Mouse (Mus musculus): ENCODE measurements at regions not wholly inside any gene's neighbourhood (a gene's known extent, or its start where the extent isn't known, plus 50 kb on each side); places are given as distances from the start of the nearest gene placed in this dataset.

- peak in 1 of 2 experiments; percentile 30 for DNase-seq (ENCODE audit: low spot score in 2 of 2)
These were observed 213.6 kb upstream of the Akirin2 start for GRCm38 (mm10) chr4:34336971-34337797.

GRCm38 (mm10) chr4:34337852-34338251 is 212.9 kb upstream of the Akirin2 start:
- no peak for DNase-seq (ENCODE audit: low spot score in 2 of 2)

GRCm38 (mm10) chr4:34340057-34340456 is 210.7 kb upstream of the Akirin2 start:
- peak; percentile 22 to 67 for DNase-seq (ENCODE audit: low spot score in 2 of 2)

GRCm38 (mm10) chr4:34371281-34372032 is 179.3 kb upstream of the Akirin2 start:
- peak; percentile 4 to 15 for DNase-seq (ENCODE audit: low spot score in 2 of 2)

- no peak for DNase-seq (ENCODE audit: low spot score in 2 of 2)
These were observed 164.3 kb upstream of the Akirin2 start for GRCm38 (mm10) chr4:34386338-34386967.

GRCm38 (mm10) chr4:34391499-34391898 is 159.2 kb upstream of the Akirin2 start:
- DNase-seq (ENCODE audit: low spot score in 2 of 2), result no peak

GRCm38 (mm10) chr4:34403061-34403460 is 147.7 kb upstream of the Akirin2 start:
- peak; percentile 4 to 43 for DNase-seq (ENCODE audit: low spot score in 2 of 2)

GRCm38 (mm10) chr4:34407181-34407580 is 143.6 kb upstream of the Akirin2 start:
- no peak for DNase-seq (ENCODE audit: low spot score in 2 of 2)

- DNase-seq (ENCODE audit: low spot score in 2 of 2), result no peak
These were observed 129.8 kb upstream of the Akirin2 start for GRCm38 (mm10) chr4:34420970-34421369.

GRCm38 (mm10) chr4:34424131-34424646 is 126.5 kb upstream of the Akirin2 start:
- DNase-seq (ENCODE audit: low spot score in 2 of 2), result no peak

- no peak for DNase-seq (ENCODE audit: low spot score in 2 of 2)
These were observed 121.7 kb upstream of the Akirin2 start for GRCm38 (mm10) chr4:34429003-34429402.

GRCm38 (mm10) chr4:34429456-34430235 is 121.1 kb upstream of the Akirin2 start:
- peak; percentile 8 to 19 for DNase-seq (ENCODE audit: low spot score in 2 of 2)

- DNase-seq (ENCODE audit: low spot score in 2 of 2), result no peak
These were observed 113.4 kb upstream of the Akirin2 start for GRCm38 (mm10) chr4:34437316-34437715.

GRCm38 (mm10) chr4:34449582-34449981 is 101.2 kb upstream of the Akirin2 start:
- no peak for DNase-seq (ENCODE audit: low spot score in 2 of 2)

- DNase-seq (ENCODE audit: low spot score in 2 of 2), result no peak
These were observed 88.1 kb upstream of the Akirin2 start for GRCm38 (mm10) chr4:34462591-34462990.

GRCm38 (mm10) chr4:34465845-34466244 is 84.9 kb upstream of the Akirin2 start:
- no peak for DNase-seq (ENCODE audit: low spot score in 2 of 2)

- DNase-seq (ENCODE audit: low spot score in 2 of 2), result no peak
These were observed 84.4 kb upstream of the Akirin2 start for GRCm38 (mm10) chr4:34466309-34466708.

- DNase-seq (ENCODE audit: low spot score in 2 of 2), result no peak
These were observed 82.6 kb upstream of the Akirin2 start for GRCm38 (mm10) chr4:34468096-34468495.

- no peak for DNase-seq (ENCODE audit: low spot score in 2 of 2)
These were observed 74.8 kb upstream of the Akirin2 start for GRCm38 (mm10) chr4:34475792-34476448.

- no peak for DNase-seq (ENCODE audit: low spot score in 2 of 2)
These were observed 66.5 kb upstream of the Akirin2 start for GRCm38 (mm10) chr4:34484273-34484672.
